Mouse (Mus musculus): ENCODE data around the gene Rab30. TPM values are rescaled to one million over a fixed set of nuclear protein-coding genes. Genes with fewer than 3 reads are reported as not detected.

Rab30 gene
- polyA plus RNA-seq, 1 experiment from 2014 or later = 5.6 TPM

- 70% methylated on average over 4 of the region's 4 CpGs for WGBS
- Histone ChIP-seq H3K36me3 (ENCODE audit: insufficient read depth, low read length) (0 out of 2 replicates have a peak, but pooled peaks cover 5% of the 10 kb centered on the region), H3K27me3 (ENCODE audit: insufficient read depth, low read length) (no peaks in the 10 kb centered on the region), H3K9me3 (replicated peaks; ENCODE audit: low read length) (no peaks in the 10 kb centered on the region), H3K4me1 (replicated peaks; ENCODE audit: insufficient read depth, low read length) (no peaks in the 10 kb centered on the region), H3K4me2 (ENCODE audit: low read length) (no peak overlapping the region), H3K4me3 (replicated peaks; ENCODE audit: low read depth, low read length) (no peak overlapping the region), H3K9ac (ENCODE audit: low read depth, low read length) (no peak overlapping the region), H3K27ac (no peak overlapping the region)
- no peak for ATAC-seq (replicated peaks; ENCODE audit: low FRiP score, low read depth)
- TF ChIP-seq CTCF (IDR thresholded peaks at IDR 0.05; ENCODE audit: low read depth) = no peak
- no peak for DNase-seq (ENCODE audit: low spot score)
These were observed 10.9 kb upstream of the Rab30 start for GRCm38 (mm10) chr7:92730465-92730864.

DNA sequence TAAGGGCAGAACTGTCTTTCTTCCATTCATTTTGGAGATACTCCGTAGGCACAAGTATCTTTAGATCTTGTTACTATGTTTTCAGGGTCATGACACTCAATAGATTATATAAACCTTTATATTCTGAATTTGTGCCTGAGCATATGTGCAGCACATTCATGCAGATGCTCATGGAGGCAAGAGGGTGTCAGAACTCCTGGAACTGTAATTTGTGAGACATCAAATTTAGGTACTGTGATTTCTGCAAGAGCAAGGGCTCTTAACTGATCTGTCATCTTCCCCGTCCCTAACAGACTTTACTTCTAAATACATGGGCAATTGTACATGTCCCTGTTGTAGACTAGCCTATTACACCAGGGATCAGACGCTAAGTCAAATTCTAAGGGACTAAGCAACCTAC is 10.4 kb upstream of the Rab30 start:
- Histone ChIP-seq H3K4me2 (ENCODE audit: low read length) (no peak overlapping the region), H3K4me1 (replicated peaks; ENCODE audit: insufficient read depth, low read length) (no peaks in the 10 kb centered on the region), H3K4me3 (replicated peaks; ENCODE audit: low read depth, low read length) (no peak overlapping the region), H3K36me3 (ENCODE audit: insufficient read depth, low read length) (0 out of 2 replicates have a peak, but pooled peaks cover 5% of the 10 kb centered on the region), H3K9me3 (replicated peaks; ENCODE audit: low read length) (no peaks in the 10 kb centered on the region), H3K27ac (no peak overlapping the region), H3K27me3 (ENCODE audit: insufficient read depth, low read length) (no peaks in the 10 kb centered on the region), H3K9ac (ENCODE audit: low read depth, low read length) (no peak overlapping the region)
- TF ChIP-seq CTCF (IDR thresholded peaks at IDR 0.05; ENCODE audit: low read depth) = no peak
- no peak for ATAC-seq (replicated peaks; ENCODE audit: low FRiP score, low read depth)
- no peak for DNase-seq (ENCODE audit: low spot score)
- 58% methylated on average over 3 of the region's 3 CpGs for WGBS

- no peak overlapping the region for H3K27ac ChIP-seq
- WGBS = 93% methylated on average over 7 of the region's 7 CpGs
These were observed 9.3 kb upstream of the Rab30 start for GRCm38 (mm10) chr7:92732136-92732535.

DNA sequence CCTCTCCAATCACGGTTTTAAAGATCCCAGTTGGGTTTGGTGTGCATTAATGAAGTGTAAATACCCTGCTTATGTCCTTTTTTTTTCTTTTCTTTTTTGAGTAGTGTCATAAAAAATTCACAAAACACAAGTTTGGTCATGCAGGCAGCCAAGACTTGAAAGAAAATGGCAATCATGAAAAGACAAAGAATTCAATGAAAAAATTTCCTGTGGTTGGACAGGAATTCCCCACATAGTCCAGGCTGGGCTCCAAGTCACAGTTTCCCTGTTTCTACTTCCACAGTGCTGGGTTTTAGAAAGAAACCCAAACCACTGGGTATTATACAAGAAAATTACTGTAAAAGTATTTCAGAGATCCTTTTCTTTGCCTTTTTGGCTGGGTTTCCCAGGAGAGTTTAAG is 3.8 kb upstream of the Rab30 start:
- H3K36me3 ChIP-seq (ENCODE audit: insufficient read depth, low read length) = 0 out of 2 replicates have a peak, but pooled peaks cover 8% of the 10 kb centered on the region
- DNase-seq (ENCODE audit: low spot score) (no peak), ATAC-seq (replicated peaks; ENCODE audit: low FRiP score, low read depth) (no peak)
- H3K4me3 ChIP-seq (replicated peaks; ENCODE audit: low read depth, low read length) = no peak overlapping the region
- no peak overlapping the region for H3K9ac ChIP-seq (ENCODE audit: low read depth, low read length)
- no peak overlapping the region for H3K27ac ChIP-seq
- no peak for TF ChIP-seq CTCF (IDR thresholded peaks at IDR 0.05; ENCODE audit: low read depth)
- no peaks in the 10 kb centered on the region for H3K9me3 ChIP-seq (replicated peaks; ENCODE audit: low read length)
- H3K4me2 ChIP-seq (ENCODE audit: low read length) = no peak overlapping the region
- 89% methylated on average over 1 of the region's 1 CpGs for WGBS
- no peaks in the 10 kb centered on the region for H3K27me3 ChIP-seq (ENCODE audit: insufficient read depth, low read length)
- no peaks in the 10 kb centered on the region for H3K4me1 ChIP-seq (replicated peaks; ENCODE audit: insufficient read depth, low read length)

More at GRCm38 (mm10) chr7:92732136-92732535, 9.3 kb upstream of the Rab30 start:
- Histone ChIP-seq H3K4me2 (ENCODE audit: low read length) (no peak overlapping the region), H3K9ac (ENCODE audit: low read depth, low read length) (no peak overlapping the region), H3K9me3 (replicated peaks; ENCODE audit: low read length) (no peaks in the 10 kb centered on the region), H3K36me3 (ENCODE audit: insufficient read depth, low read length) (0 out of 2 replicates have a peak, but pooled peaks cover 8% of the 10 kb centered on the region), H3K27me3 (ENCODE audit: insufficient read depth, low read length) (no peaks in the 10 kb centered on the region), H3K4me3 (replicated peaks; ENCODE audit: low read depth, low read length) (no peak overlapping the region), H3K4me1 (replicated peaks; ENCODE audit: insufficient read depth, low read length) (no peaks in the 10 kb centered on the region)
- DNase-seq (ENCODE audit: low spot score) (no peak), ATAC-seq (replicated peaks; ENCODE audit: low FRiP score, low read depth) (no peak)
- TF ChIP-seq CTCF (IDR thresholded peaks at IDR 0.05; ENCODE audit: low read depth) = no peak

DNA sequence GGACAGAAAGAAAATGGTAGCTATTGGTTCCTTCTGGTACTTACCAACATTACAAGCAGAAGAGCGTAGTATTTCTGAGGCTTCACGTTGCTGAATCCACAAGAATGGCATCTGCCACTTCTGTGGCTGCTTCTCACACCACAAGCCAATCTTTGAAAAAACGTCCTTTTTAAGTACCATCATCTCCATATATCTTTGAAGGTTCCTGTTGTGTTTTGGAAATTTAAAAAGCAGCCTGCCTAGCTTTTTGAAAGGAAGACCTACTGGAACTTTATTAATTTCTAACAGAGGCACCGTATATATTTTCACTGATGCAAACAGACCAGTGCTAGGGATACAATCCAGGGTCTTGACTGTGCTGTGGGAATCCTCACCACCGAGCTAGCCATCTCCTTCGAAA is 1.4 kb upstream of the Rab30 start:
- ATAC-seq (replicated peaks; ENCODE audit: low FRiP score, low read depth) (no peak), DNase-seq (ENCODE audit: low spot score) (no peak)
- peak overlapping the region; percentile 59 for H3K4me2 ChIP-seq (ENCODE audit: low read length)
- TF ChIP-seq CTCF (IDR thresholded peaks at IDR 0.05; ENCODE audit: low read depth) = no peak
- 0 out of 2 replicates have a peak, but pooled peaks cover 3% of the 10 kb centered on the region for H3K36me3 ChIP-seq (ENCODE audit: insufficient read depth, low read length)
- H3K9ac ChIP-seq (ENCODE audit: low read depth, low read length) = peak overlapping the region; percentile 97
- H3K27me3 ChIP-seq (ENCODE audit: insufficient read depth, low read length) = no peaks in the 10 kb centered on the region
- H3K4me3 ChIP-seq (replicated peaks; ENCODE audit: low read depth, low read length) = peak overlapping the region; percentile 89
- no peak overlapping the region for H3K27ac ChIP-seq
- 0 out of 2 replicates have a peak, but pooled peaks cover 3% of the 10 kb centered on the region for H3K4me1 ChIP-seq (replicated peaks; ENCODE audit: insufficient read depth, low read length)
- no peaks in the 10 kb centered on the region for H3K9me3 ChIP-seq (replicated peaks; ENCODE audit: low read length)
- WGBS = 27% methylated on average over 6 of the region's 6 CpGs

- TF ChIP-seq CTCF (IDR thresholded peaks at IDR 0.05; ENCODE audit: low read depth) = no peak
- 2% methylated on average over 23 of the region's 23 CpGs for WGBS
- H3K36me3 ChIP-seq (ENCODE audit: insufficient read depth, low read length) = 0 out of 2 replicates have a peak, but pooled peaks cover 3% of the 10 kb centered on the region
- no peaks in the 10 kb centered on the region for H3K27me3 ChIP-seq (ENCODE audit: insufficient read depth, low read length)
- H3K9ac ChIP-seq (ENCODE audit: low read depth, low read length) = peak overlapping the region; percentile 97
- peak overlapping the region; percentile 59 for H3K4me2 ChIP-seq (ENCODE audit: low read length)
- 0 out of 2 replicates have a peak, but pooled peaks cover 3% of the 10 kb centered on the region for H3K4me1 ChIP-seq (replicated peaks; ENCODE audit: insufficient read depth, low read length)
- peak overlapping the region; percentile 89 for H3K4me3 ChIP-seq (replicated peaks; ENCODE audit: low read depth, low read length)
- no peaks in the 10 kb centered on the region for H3K9me3 ChIP-seq (replicated peaks; ENCODE audit: low read length)
- ATAC-seq (replicated peaks; ENCODE audit: low FRiP score, low read depth) (no peak), DNase-seq (ENCODE audit: low spot score) (peak; percentile 44)
- H3K27ac ChIP-seq = peak overlapping the region; percentile 96
These were observed 840 bp upstream of the Rab30 start for GRCm38 (mm10) chr7:92740411-92741115.

Measured in kidney, postnatal 0 days (tissue).